Mouse (Mus musculus): ENCODE results near the gene Gm44502.

DNA sequence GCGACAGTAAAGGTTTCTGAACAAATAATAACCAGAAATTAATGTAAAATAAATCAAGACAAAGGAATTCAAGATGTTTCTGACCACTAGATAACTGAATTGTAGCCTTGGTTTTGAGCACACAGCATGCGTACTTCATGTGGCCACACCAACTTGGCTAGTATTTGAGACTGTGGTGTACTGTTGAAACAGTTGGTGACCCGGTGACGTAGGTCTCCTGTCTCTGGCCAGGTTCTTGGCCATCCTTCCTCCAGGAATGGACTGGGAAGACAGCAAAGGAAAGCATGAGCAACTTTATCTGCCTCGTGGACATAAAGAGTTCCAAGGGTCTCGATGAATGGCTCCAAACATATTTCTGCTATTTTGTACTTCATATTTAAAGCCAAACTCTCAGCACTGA lies 2.3 kb upstream of the Gm44502 start:
- TF ChIP-seq TAL1 (IDR thresholded peaks at IDR 0.05; ENCODE audit: low read length) (no peak), GATA1 (IDR thresholded peaks at IDR 0.05; ENCODE audit: low read length) (no peak)
